Mouse (Mus musculus) embryonic facial prominence, embryonic 14.5 days (tissue): ENCODE measurements around the gene Pdss2. TPM values are rescaled to one million over a fixed set of nuclear protein-coding genes. Genes with fewer than 3 reads are reported as not detected.

Experiments
- ATAC-seq: fragments of 200-750 bp; cut with Nextera tagmentation; 2 replicates; pipeline ENCODE4 v1.8.0; 2017; ENCODE audit warnings: low read depth, moderate number of reproducible peaks, moderate TSS enrichment
- DNase-seq: peaks from one replicate; pipeline ENCODE4 v3.0.0-alpha.2; 2015; ENCODE audit warnings: low spot score
- H3K27ac ChIP-seq: fragments of 300-500 bp; sonication (generic); replicated peaks from 2 replicates; pipeline ENCODE4 v1.5.1; 2014; ENCODE audit warnings: low read depth, mild to moderate bottlenecking, low read length, moderate library complexity
- H3K27me3 ChIP-seq: fragments of 300-500 bp; sonication (generic); replicated peaks from 2 replicates; pipeline ENCODE4 v1.6.1; 2014; ENCODE audit warnings: low read length; ENCODE audit not compliant: control insufficient read depth, insufficient read depth
- H3K36me3 ChIP-seq: fragments of 300-500 bp; sonication (generic); 2 replicates; pipeline ENCODE4 v1.6.1; 2014; ENCODE audit warnings: low read length, mixed read lengths; ENCODE audit not compliant: control insufficient read depth, insufficient read depth
- H3K4me1 ChIP-seq: fragments of 300-500 bp; sonication (generic); 2 replicates; pipeline ENCODE4 v1.6.1; 2014; ENCODE audit warnings: antibody characterized with exemption, low read length; ENCODE audit not compliant: control insufficient read depth, insufficient read depth
- H3K4me2 ChIP-seq: fragments of 300-500 bp; sonication (generic); 2 replicates; pipeline ENCODE4 v1.6.1; 2014; ENCODE audit warnings: low read depth, mild to moderate bottlenecking, low read length, moderate library complexity, mixed read lengths
- H3K4me3 ChIP-seq: fragments of 300-500 bp; sonication (generic); 2 replicates; pipeline ENCODE4 v1.5.1; 2014; ENCODE audit warnings: low read depth, mild to moderate bottlenecking, low read length
- H3K9ac ChIP-seq: fragments of 300-500 bp; sonication (generic); 2 replicates; pipeline ENCODE4 v1.6.1; 2014; ENCODE audit warnings: low read depth, mild to moderate bottlenecking, low read length, moderate library complexity, mixed read lengths
- H3K9me3 ChIP-seq: fragments of 300-500 bp; sonication (generic); 2 replicates; pipeline ENCODE4 v1.6.1; 2016; ENCODE audit warnings: low read length; ENCODE audit not compliant: control insufficient read depth
- WGBS: fragments of 180-500 bp; shearing (Covaris S2); extraction: QIAGEN DNeasy Blood & Tissue Kit; methylation state at CpG from one replicate; pipeline ENCODE4 v1.1.7; 2014; 5-methylcytosine and 5-hydroxymethylcytosine counted together
- polyA plus RNA-seq: library from polyadenylated mRNA; unstranded; fragments of >200 nt; fragmentation: Nextera tagmentation; extraction: Ambion mirVana; gene quantifications from 2 replicates; pipeline ENCODE4 v1.2.1, GENCODE M21; 2014

The Pdss2 gene
- polyA plus RNA-seq, 1 experiment from 2014 or later = 9.5 TPM

GRCm38 (mm10) chr10:43277266-43278145, 56.2 kb downstream of the Pdss2 start:
- WGBS = 45% methylated on average over 8 of the region's 8 CpGs
- no peak overlapping the region for H3K4me3 ChIP-seq
- H3K9me3 ChIP-seq = no peaks in the 10 kb centered on the region
- H3K36me3 ChIP-seq = no peaks in the 10 kb centered on the region
- H3K4me1 ChIP-seq = peaks cover 5% of the 10 kb centered on the region; the same call in 1 of the 2 replicates
- no peak overlapping the region for H3K9ac ChIP-seq
- ATAC-seq (no peak), DNase-seq (no peak)
- no peak overlapping the region for H3K27ac ChIP-seq
- no peaks in the 10 kb centered on the region for H3K27me3 ChIP-seq
- H3K4me2 ChIP-seq = no peak overlapping the region

GRCm38 (mm10) chr10:43279637-43280288, 58.5 kb downstream of the Pdss2 start:
- 50% methylated on average over 5 of the region's 5 CpGs for WGBS

GRCm38 (mm10) chr10:43285541-43285940, 64.3 kb downstream of the Pdss2 start:
- ATAC-seq = peak; percentile 41; the same call in 1 of the 2 replicates
- WGBS = 55% methylated on average over 1 of the region's 1 CpGs
- no peaks in the 10 kb centered on the region for H3K36me3 ChIP-seq

More at GRCm38 (mm10) chr10:43279637-43280288, 58.5 kb downstream of the Pdss2 start:
- Histone ChIP-seq H3K4me3 (no peak overlapping the region), H3K9ac (no peak overlapping the region), H3K36me3 (no peaks in the 10 kb centered on the region), H3K27me3 (no peaks in the 10 kb centered on the region), H3K27ac (0 out of 2 replicates have a peak overlapping the region, but pooled peaks have one; percentile 15), H3K4me1 (peaks cover 5% of the 10 kb centered on the region; the same call in 1 of the 2 replicates), H3K9me3 (no peaks in the 10 kb centered on the region), H3K4me2 (no peak overlapping the region; the same call in 1 of the 2 replicates)
- no peak for ATAC-seq
- DNase-seq = peak; percentile 79

GRCm38 (mm10) chr10:43290638-43291230, 69.4 kb downstream of the Pdss2 start:
- WGBS = 66% methylated on average over 2 of the region's 2 CpGs

More at GRCm38 (mm10) chr10:43285541-43285940, 64.3 kb downstream of the Pdss2 start:
- H3K9me3 ChIP-seq = no peaks in the 10 kb centered on the region
- DNase-seq = peak; percentile 40
- no peak overlapping the region for H3K9ac ChIP-seq
- H3K27me3 ChIP-seq = no peaks in the 10 kb centered on the region
- H3K4me1 ChIP-seq = peaks cover 3% of the 10 kb centered on the region; the same call in 1 of the 2 replicates
- H3K4me2 ChIP-seq = no peak overlapping the region
- H3K27ac ChIP-seq = 0 out of 2 replicates have a peak overlapping the region, but pooled peaks have one; percentile 17
- H3K4me3 ChIP-seq = no peak overlapping the region

GRCm38 (mm10) chr10:43291333-43291736, 70.0 kb downstream of the Pdss2 start:
- DNase-seq (no peak), ATAC-seq (no peak)
- Histone ChIP-seq H3K4me3 (no peak overlapping the region), H3K9ac (no peak overlapping the region), H3K4me2 (no peak overlapping the region), H3K9me3 (no peaks in the 10 kb centered on the region), H3K4me1 (no peaks in the 10 kb centered on the region), H3K27me3 (no peaks in the 10 kb centered on the region), H3K36me3 (no peaks in the 10 kb centered on the region), H3K27ac (no peak overlapping the region)
- WGBS = 85% methylated on average over 2 of the region's 2 CpGs

More at GRCm38 (mm10) chr10:43290638-43291230, 69.4 kb downstream of the Pdss2 start:
- Histone ChIP-seq H3K27me3 (no peaks in the 10 kb centered on the region), H3K36me3 (no peaks in the 10 kb centered on the region), H3K4me1 (no peaks in the 10 kb centered on the region; the same call in 1 of the 2 replicates), H3K27ac (no peak overlapping the region), H3K4me2 (no peak overlapping the region), H3K9me3 (no peaks in the 10 kb centered on the region), H3K9ac (no peak overlapping the region), H3K4me3 (no peak overlapping the region)
- DNase-seq (no peak), ATAC-seq (no peak)

GRCm38 (mm10) chr10:43292454-43292853, 71.2 kb downstream of the Pdss2 start:
- 73% methylated on average over 4 of the region's 4 CpGs for WGBS
- H3K4me1 ChIP-seq = no peaks in the 10 kb centered on the region
- no peaks in the 10 kb centered on the region for H3K36me3 ChIP-seq
- no peak overlapping the region for H3K9ac ChIP-seq
- H3K4me2 ChIP-seq = no peak overlapping the region
- ATAC-seq = no peak
- DNase-seq = no peak
- no peaks in the 10 kb centered on the region for H3K27me3 ChIP-seq
- H3K9me3 ChIP-seq = no peaks in the 10 kb centered on the region
- no peak overlapping the region for H3K27ac ChIP-seq
- no peak overlapping the region for H3K4me3 ChIP-seq

- no peak overlapping the region for H3K4me3 ChIP-seq
- no peaks in the 10 kb centered on the region for H3K27me3 ChIP-seq
- ATAC-seq (no peak), DNase-seq (no peak)
- no peaks in the 10 kb centered on the region for H3K9me3 ChIP-seq
- no peak overlapping the region for H3K4me2 ChIP-seq
- H3K4me1 ChIP-seq = no peaks in the 10 kb centered on the region
- H3K9ac ChIP-seq = no peak overlapping the region
- WGBS = 76% methylated on average over 4 of the region's 4 CpGs
- H3K36me3 ChIP-seq = no peaks in the 10 kb centered on the region
- H3K27ac ChIP-seq = no peak overlapping the region
Measured at GRCm38 (mm10) chr10:43294331-43294730, 73.0 kb downstream of the Pdss2 start.

- H3K4me3 ChIP-seq = no peak overlapping the region
- 83% methylated on average over 5 of the region's 5 CpGs for WGBS
- H3K27ac ChIP-seq = no peak overlapping the region
- H3K4me2 ChIP-seq = no peak overlapping the region
- H3K27me3 ChIP-seq = no peaks in the 10 kb centered on the region
- H3K9me3 ChIP-seq = 0 out of 2 replicates have a peak, but pooled peaks cover 3% of the 10 kb centered on the region
- ATAC-seq (no peak), DNase-seq (no peak)
- peaks cover 4% of the 10 kb centered on the region; the same call in 1 of the 2 replicates for H3K4me1 ChIP-seq
- H3K36me3 ChIP-seq = no peaks in the 10 kb centered on the region
- no peak overlapping the region for H3K9ac ChIP-seq
Measured at GRCm38 (mm10) chr10:43308105-43308810, 87.0 kb downstream of the Pdss2 start.
